Mouse (Mus musculus) liver, adult 2 months (tissue): ENCODE data around the gene Gga2.

Experiments used
- CTCF ChIP-seq: fragments of 200-500 bp; IDR thresholded peaks from 2 replicates; pipeline ENCODE4 v1.5.1; 2011; ENCODE audit warnings: low read depth, low read length, control low read depth
- POLR2A ChIP-seq: fragments of 200-500 bp; IDR thresholded peaks from 2 replicates; pipeline ENCODE4 v1.6.1; 2011; ENCODE audit warnings: low read length, control low read depth; ENCODE audit not compliant: insufficient read depth; ENCODE audit errors: extremely low read depth

DNA sequence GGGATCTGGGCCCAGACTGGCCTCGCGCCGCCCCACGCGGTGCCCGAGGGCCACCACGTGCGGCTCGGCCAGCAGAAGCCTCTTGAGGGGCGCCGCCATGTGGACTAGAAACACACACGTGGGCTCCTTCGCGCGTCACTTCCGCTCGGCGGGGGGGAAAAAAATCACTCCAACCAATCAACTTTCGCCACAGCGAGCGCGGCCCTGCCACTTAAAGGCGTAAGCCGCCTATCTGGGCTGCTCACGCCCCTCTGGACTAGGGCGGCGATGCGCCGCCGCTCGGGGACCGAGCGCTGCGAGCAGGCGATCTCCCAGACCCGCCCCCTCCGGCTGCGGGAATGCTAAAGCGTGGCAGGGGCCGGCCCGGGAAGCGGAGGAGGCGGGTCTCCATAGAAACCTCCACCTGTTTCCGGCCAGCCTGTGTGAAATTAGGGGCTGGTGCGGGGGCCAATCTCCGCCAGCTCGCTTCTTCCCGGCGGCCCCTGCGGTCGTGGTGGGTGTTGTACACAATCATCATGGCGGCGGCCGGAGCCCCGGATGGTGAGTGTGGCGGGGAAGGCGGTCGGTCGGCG lies 46.0 kb upstream of the Gga2 start, which contains the start of the genes Ubfd1 and Ears2:
- TF ChIP-seq CTCF (no peak), POLR2A (peak; percentile 23; the same call in 1 of the 2 replicates)
